Mouse (Mus musculus) c-Kit-positive CD71-negative TER-119-negative erythroid progenitor cells, embryonic 14.5 days (primary cell): ENCODE data around the gene Dhx34.

Experiments
- DNase-seq: peaks from one replicate; pipeline ENCODE4 v3.0.0-alpha.2; 2013; ENCODE audit warnings: low read depth

Dhx34 gene

GRCm38 (mm10) chr7:16208781-16209665, 12.8 kb downstream of the Dhx34 start:
- no peak for DNase-seq

- no peak for DNase-seq
Measured at GRCm38 (mm10) chr7:16207496-16207895, 14.3 kb downstream of the Dhx34 start.

- no peak for DNase-seq
Measured at GRCm38 (mm10) chr7:16207076-16207475, 14.8 kb downstream of the Dhx34 start.

- DNase-seq = no peak
Measured at GRCm38 (mm10) chr7:16204791-16205190, 17.0 kb downstream of the Dhx34 start.

- DNase-seq = no peak
Measured at GRCm38 (mm10) chr7:16203505-16203903, 18.3 kb downstream of the Dhx34 start.

GRCm38 (mm10) chr7:16202756-16203504, 18.9 kb downstream of the Dhx34 start:
- DNase-seq = no peak

- no peak for DNase-seq
Measured at GRCm38 (mm10) chr7:16201136-16201535, 20.7 kb downstream of the Dhx34 start.

- DNase-seq = no peak
Measured at GRCm38 (mm10) chr7:16198540-16198939, 23.3 kb downstream of the Dhx34 start.

- DNase-seq = no peak
Measured at GRCm38 (mm10) chr7:16197166-16197565, 24.7 kb downstream of the Dhx34 start.

GRCm38 (mm10) chr7:16196616-16197015, 25.2 kb downstream of the Dhx34 start:
- no peak for DNase-seq

GRCm38 (mm10) chr7:16193702-16194101, 28.1 kb downstream of the Dhx34 start:
- DNase-seq = no peak

- peak; percentile 72 for DNase-seq
Measured at GRCm38 (mm10) chr7:16192315-16192714, 29.5 kb downstream of the Dhx34 start.

GRCm38 (mm10) chr7:16187494-16187893, 34.3 kb downstream of the Dhx34 start:
- DNase-seq = no peak

- peak; percentile 60 for DNase-seq
Measured at GRCm38 (mm10) chr7:16183663-16184062, 38.2 kb downstream of the Dhx34 start.

- DNase-seq = no peak
Measured at GRCm38 (mm10) chr7:16178114-16178513, 43.7 kb downstream of the Dhx34 start.

- no peak for DNase-seq
Measured at GRCm38 (mm10) chr7:16175542-16175931, 46.3 kb downstream of the Dhx34 start.

GRCm38 (mm10) chr7:16174597-16175541, 47.0 kb downstream of the Dhx34 start, which contains the start of gene Meis3:
Gene Meis3 (plus strand): TSS chr7:16175090.
- no peak for DNase-seq

GRCm38 (mm10) chr7:16173146-16173545, 48.7 kb downstream of the Dhx34 start:
- DNase-seq = no peak

GRCm38 (mm10) chr7:16172586-16173140, 49.2 kb downstream of the Dhx34 start:
- no peak for DNase-seq

- DNase-seq = no peak
Measured at GRCm38 (mm10) chr7:16172141-16172581, 49.7 kb downstream of the Dhx34 start.

- no peak for DNase-seq
Measured at GRCm38 (mm10) chr7:16162036-16162435, 59.8 kb downstream of the Dhx34 start.

- DNase-seq = no peak
Measured at GRCm38 (mm10) chr7:16161302-16161701, 60.5 kb downstream of the Dhx34 start.
